Comparison of ENCODE assay signal across 28 mouse cellular contexts in the genomic region with DNA sequence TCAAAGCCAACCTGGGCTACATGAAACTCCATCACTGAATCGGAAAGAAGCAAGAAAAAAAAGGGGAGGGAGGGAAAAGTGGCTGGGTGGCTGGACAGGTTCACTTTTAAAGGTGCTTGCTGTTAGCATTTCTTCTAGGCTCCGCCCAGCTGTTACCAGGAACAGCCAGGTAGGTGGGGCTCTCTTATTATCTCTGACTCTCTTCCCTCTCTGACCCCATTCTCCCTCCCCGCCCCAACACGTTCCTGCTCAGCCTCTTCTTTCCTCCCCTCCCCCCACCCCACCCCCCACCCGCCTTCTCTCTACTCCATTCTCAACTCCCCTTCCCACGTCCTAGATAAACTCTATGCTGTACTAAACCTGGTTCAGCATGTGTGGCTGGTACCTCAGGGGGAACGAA. TPM values are rescaled to one million over a fixed set of nuclear protein-coding genes. Genes with fewer than 3 reads are reported as not detected.
DNase-seq lines count a peak whose midpoint lies in the region; ATAC-seq and TF ChIP-seq lines count a peak whose summit lies in the region.
"Had no signal": no experiment of that assay in that cellular context is flagged by ENCODE, and none has a peak within 500 bp of the region (broad histone marks: within the 10 kb centered on the region; RNA-seq: fewer than 3 reads in every experiment).

No protein-coding gene starts in this region.

- H3K27me3 ChIP-seq in ES-Bruce4 (ENCODE audit: control insufficient read depth, insufficient read depth, low read length, poor library complexity, severe bottlenecking) = peaks cover 6% of the 10 kb centered on the region; the same call in 1 of the 2 replicates
- H3K27me3 ChIP-seq in intestine, postnatal 0 days (replicated peaks; ENCODE audit: control insufficient read depth, insufficient read depth, low read length) = no peaks in the 10 kb centered on the region
- peaks cover 8% of the 10 kb centered on the region for H3K27me3 ChIP-seq in stomach, postnatal 0 days (ENCODE audit: control insufficient read depth, insufficient read depth, low read length)

- 0 out of 2 replicates have a peak, but pooled peaks have one; percentile 21 for ATAC-seq in intestine, postnatal 0 days
- peak; percentile 53; the same call in 1 of the 2 replicates for ATAC-seq in stomach, postnatal 0 days (ENCODE audit: low FRiP score, low TSS enrichment)
- ATAC-seq: CD4-positive, CD25-positive, alpha-beta regulatory T cell, adult 4 months; midbrain, embryonic 13.5 days had no signal

- H3K4me1 ChIP-seq in ES-Bruce4 (ENCODE audit: control insufficient read depth, insufficient read depth, low read length) = peaks cover 6% of the 10 kb centered on the region
- H3K4me1 ChIP-seq in intestine, postnatal 0 days (replicated peaks; ENCODE audit: control insufficient read depth, insufficient read depth, low read length) = 0 out of 2 replicates have a peak, but pooled peaks cover 4% of the 10 kb centered on the region
- H3K4me1 ChIP-seq in stomach, postnatal 0 days (replicated peaks; ENCODE audit: control insufficient read depth, insufficient read depth) = 0 out of 2 replicates have a peak, but pooled peaks cover 3% of the 10 kb centered on the region

- no peaks in the 10 kb centered on the region for H3K9me3 ChIP-seq in ES-Bruce4 (replicated peaks; ENCODE audit: control insufficient read depth, insufficient read depth, low read length, poor library complexity, severe bottlenecking)
- no peaks in the 10 kb centered on the region for H3K9me3 ChIP-seq in intestine, postnatal 0 days (ENCODE audit: control insufficient read depth)
- no peaks in the 10 kb centered on the region for H3K9me3 ChIP-seq in stomach, postnatal 0 days (ENCODE audit: control insufficient read depth, low read length)
- H3K9me3 ChIP-seq: embryonic facial prominence, embryonic 10.5 days; hindbrain, embryonic 13.5 days; limb, embryonic 12.5 days; lung, embryonic 15.5 days; megakaryocyte, embryonic 14.5 days; midbrain, embryonic 13.5 days; neural tube, embryonic 12.5 days had no signal

- H3K4me3 ChIP-seq in ES-Bruce4 (ENCODE audit: low read depth, low read length) = no peak overlapping the region
- peak overlapping the region; percentile 7; the same call in 1 of the 2 replicates for H3K4me3 ChIP-seq in intestine, postnatal 0 days (ENCODE audit: low read depth, low read length)
- H3K4me3 ChIP-seq in stomach, postnatal 0 days (ENCODE audit: low read depth, low read length) = no peak overlapping the region
- H3K4me3 ChIP-seq: embryonic facial prominence, embryonic 10.5 days; heart, adult 2 months; hindbrain, embryonic 13.5 days; limb, embryonic 12.5 days; lung, embryonic 15.5 days; megakaryocyte, embryonic 14.5 days; midbrain, embryonic 13.5 days; neural tube, embryonic 12.5 days had no signal

- WGBS in intestine, postnatal 0 days = 11% methylated on average over 7 of the region's 7 CpGs
- WGBS in stomach, postnatal 0 days = 16% methylated on average over 6 of the region's 7 CpGs

- peak overlapping the region; percentile 54 for H3K4me2 ChIP-seq in intestine, postnatal 0 days (replicated peaks; ENCODE audit: low read depth)
- H3K4me2 ChIP-seq in stomach, postnatal 0 days (replicated peaks; ENCODE audit: low read depth) = no peak overlapping the region
- H3K4me2 ChIP-seq: hindbrain, embryonic 13.5 days; limb, embryonic 12.5 days; lung, embryonic 15.5 days; midbrain, embryonic 13.5 days; neural tube, embryonic 12.5 days had no signal

- DNase-seq in ZHBTc4 (ENCODE audit: low read depth, low spot score) = peak; percentile 66
- DNase-seq in stomach, postnatal 0 days (ENCODE audit: low spot score) = peak; percentile 24
- no peak for DNase-seq in layer of hippocampus, adult 11-12 months (ENCODE audit: low spot score)
- DNase-seq in kidney, postnatal 10 days = no peak
- no peak for DNase-seq in cerebellum, postnatal 36 days
- DNase-seq: adrenal gland, adult 8-10 months; cerebellum, adult 9-10 months; gastrocnemius, postnatal 36 days; heart, adult 2 months; heart, postnatal 36 days; kidney, adult 9 months; kidney, postnatal 36 days; lung, postnatal 36 days; right cerebral cortex, postnatal 14 days; spleen, adult 18-20 months; thymus, adult 18-20 months; thymus, postnatal 4 days had no signal

- H3K27ac ChIP-seq in ES-Bruce4 (ENCODE audit: insufficient read depth, low read length) = peak overlapping the region; percentile 42; the same call in 1 of the 2 replicates
- H3K27ac ChIP-seq in intestine, postnatal 0 days (ENCODE audit: low read depth, low read length) = no peak overlapping the region
- H3K27ac ChIP-seq in stomach, postnatal 0 days (replicated peaks) = no peak overlapping the region
- H3K27ac ChIP-seq: embryonic facial prominence, embryonic 10.5 days; heart, adult 2 months; hindbrain, embryonic 13.5 days; limb, embryonic 12.5 days; liver, embryonic 14.5 days; lung, embryonic 15.5 days; midbrain, embryonic 13.5 days; neural tube, embryonic 12.5 days had no signal

- no peak for TF ChIP-seq CTCF in ES-Bruce4 (IDR thresholded peaks at IDR 0.05; ENCODE audit: low read depth, low read length)
- no peak for TF ChIP-seq CTCF in intestine, postnatal 0 days (IDR thresholded peaks at IDR 0.05; ENCODE audit: low read depth)
- TF ChIP-seq CTCF in stomach, postnatal 0 days (IDR thresholded peaks at IDR 0.05; ENCODE audit: low read depth) = no peak

- H3K36me3 ChIP-seq in ES-Bruce4 (ENCODE audit: control insufficient read depth, insufficient read depth, low read length, poor library complexity, severe bottlenecking) = no peaks in the 10 kb centered on the region
- no peaks in the 10 kb centered on the region for H3K36me3 ChIP-seq in intestine, postnatal 0 days (ENCODE audit: control insufficient read depth, insufficient read depth)
- no peaks in the 10 kb centered on the region for H3K36me3 ChIP-seq in stomach, postnatal 0 days (ENCODE audit: control insufficient read depth, insufficient read depth, low read length)
- H3K36me3 ChIP-seq: embryonic facial prominence, embryonic 10.5 days; hindbrain, embryonic 13.5 days; limb, embryonic 12.5 days; lung, embryonic 15.5 days; midbrain, embryonic 13.5 days; neural tube, embryonic 12.5 days had no signal

- TF ChIP-seq POLR2A in ES-Bruce4 (IDR thresholded peaks at IDR 0.05; ENCODE audit: insufficient read depth, low read length) = no peak

- peak overlapping the region; percentile 30 for H3K9ac ChIP-seq in ES-Bruce4 (ENCODE audit: low read depth, poor library complexity, severe bottlenecking)
- no peak overlapping the region for H3K9ac ChIP-seq in intestine, postnatal 0 days (ENCODE audit: low read depth, low read length)
- no peak overlapping the region for H3K9ac ChIP-seq in stomach, postnatal 0 days (ENCODE audit: low read length)
- H3K9ac ChIP-seq: hindbrain, embryonic 13.5 days; limb, embryonic 12.5 days; liver, embryonic 14.5 days; lung, embryonic 15.5 days; midbrain, embryonic 13.5 days; neural tube, embryonic 12.5 days had no signal

- TF ChIP-seq EP300 in ES-Bruce4 (IDR thresholded peaks at IDR 0.05; ENCODE audit: insufficient read depth, low read depth, low read length) = peak; percentile 61; the same call in 1 of the 2 replicates
- no peak for TF ChIP-seq EP300 in stomach, postnatal 0 days (optimal IDR thresholded peaks at IDR 0.05)

RNA-seq across cellular contexts. Expression of a gene that starts 3.1 kb away (rescaled TPM):
- 3.1 and 4.5 TPM in 2 replicates for polyA plus RNA-seq in ES-Bruce4 (2011; ENCODE audit: insufficient read depth, insufficient read length, low read depth, missing spikeins)
- 18.2 and 21.1 TPM in 2 replicates for polyA plus RNA-seq in intestine, postnatal 0 days (2015; fragmentation: Nextera tagmentation; extraction: Ambion mirVana)
- polyA plus RNA-seq in stomach, postnatal 0 days (2015; fragmentation: Nextera tagmentation; extraction: Ambion mirVana) = 3.6 and 4.6 TPM in 2 replicates
- polyA plus RNA-seq: hindbrain, embryonic 13.5 days; limb, embryonic 12.5 days; midbrain, embryonic 13.5 days; neural tube, embryonic 12.5 days had no signal

Comparison
In these comparisons a context has a peak if more than half of its experiments do, and no peak if none do; other contexts are left out.
1. DNase-seq: peak in ZHBTc4 (single experiment) and stomach, postnatal 0 days (single experiment); none in layer of hippocampus, adult 11-12 months (single experiment), kidney, postnatal 10 days (single experiment) and cerebellum, postnatal 36 days (0 of 2).